Mouse (Mus musculus): Measurements from ENCODE around the gene Prkcsh.

Gene Prkcsh

GRCm38 (mm10) chr9:21987592-21988342 lies 14.8 kb upstream of the Prkcsh start:
- no peak for DNase-seq

GRCm38 (mm10) chr9:21988421-21989101 lies 14.0 kb upstream of the Prkcsh start:
- peak; percentile 37 for DNase-seq

- peak; percentile 70 for DNase-seq
These were observed 13.1 kb upstream of the Prkcsh start, which contains the start of gene Rgl3 for GRCm38 (mm10) chr9:21989230-21990110. Gene Rgl3, minus strand, starts transcription at chr9:21989446.

GRCm38 (mm10) chr9:21992227-21992626 lies 10.4 kb upstream of the Prkcsh start:
- no peak for DNase-seq

- no peak for DNase-seq
These were observed 6.3 kb upstream of the Prkcsh start for GRCm38 (mm10) chr9:21996178-21996867.

- no peak for DNase-seq
These were observed 2.3 kb upstream of the Prkcsh start for GRCm38 (mm10) chr9:22000296-22000695.

- no peak for DNase-seq
These were observed 973 bp upstream of the Prkcsh start for GRCm38 (mm10) chr9:22001633-22002032.

- peak; percentile 62 for DNase-seq
These were observed 553 bp downstream of the Prkcsh start for GRCm38 (mm10) chr9:22003163-22003554.

- DNase-seq, result no peak
These were observed 1.9 kb downstream of the Prkcsh start for GRCm38 (mm10) chr9:22004546-22004945.

GRCm38 (mm10) chr9:22011055-22011454 lies 8.4 kb downstream of the Prkcsh start:
- no peak for DNase-seq

- no peak for DNase-seq
These were observed 10.1 kb downstream of the Prkcsh start for GRCm38 (mm10) chr9:22012731-22013130.

- no peak for DNase-seq
These were observed 13.6 kb downstream of the Prkcsh start for GRCm38 (mm10) chr9:22016245-22016644.

- DNase-seq, result no peak
These were observed 14.7 kb downstream of the Prkcsh start for GRCm38 (mm10) chr9:22017208-22017825.

GRCm38 (mm10) chr9:22024592-22024991 lies 22.0 kb downstream of the Prkcsh start:
- DNase-seq, result peak; percentile 53

GRCm38 (mm10) chr9:22028467-22028866 lies 25.9 kb downstream of the Prkcsh start:
- peak; percentile 65 for DNase-seq

- DNase-seq, result no peak
These were observed 27.8 kb downstream of the Prkcsh start for GRCm38 (mm10) chr9:22030386-22030785.

GRCm38 (mm10) chr9:22035300-22036044 lies 32.9 kb downstream of the Prkcsh start:
- peak; percentile 62 for DNase-seq

- no peak for DNase-seq
These were observed 35.2 kb downstream of the Prkcsh start for GRCm38 (mm10) chr9:22037826-22038225.

GRCm38 (mm10) chr9:22041832-22042231 lies 39.2 kb downstream of the Prkcsh start:
- no peak for DNase-seq

- DNase-seq, result no peak
These were observed 44.7 kb downstream of the Prkcsh start for GRCm38 (mm10) chr9:22047329-22047728.

GRCm38 (mm10) chr9:22049315-22049714 lies 46.7 kb downstream of the Prkcsh start:
- DNase-seq, result no peak

All from embryo, embryonic 11 days (tissue).